Mouse (Mus musculus) testis, postnatal 10 days (tissue): ENCODE measurements around the gene Ncaph2.

Experiments
- DNase-seq: peaks from one replicate; pipeline ENCODE4 v3.0.0; 2021; ENCODE audit warnings: low spot score

Gene Ncaph2

GRCm38 (mm10) chr15:89379429-89379828, 23.9 kb downstream of the Ncaph2 start:
- DNase-seq: peak; percentile 68

DNA sequence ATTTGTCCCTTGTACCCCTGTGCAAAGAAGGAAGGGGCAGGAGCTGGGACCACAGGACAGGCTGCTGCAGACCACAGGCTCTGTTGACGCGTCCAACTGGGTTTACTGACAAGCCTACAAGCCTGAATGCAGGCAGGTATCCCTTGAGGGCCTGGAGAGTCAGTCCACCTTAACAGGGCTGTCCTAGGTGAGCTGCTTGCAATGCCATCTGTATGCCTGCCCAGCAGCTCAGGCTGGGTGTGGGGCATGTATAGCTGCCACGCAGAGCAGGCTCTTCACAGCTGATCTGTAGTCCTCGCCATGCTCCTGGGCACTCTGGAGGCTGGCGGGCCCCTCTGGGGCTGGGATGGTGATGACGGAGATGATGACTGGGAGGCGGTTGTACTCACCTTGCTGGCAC, 29.1 kb downstream of the Ncaph2 start, which contains the start of gene Klhdc7b:
Gene Klhdc7b, plus strand, starts transcription at position 301 of the 400 bp plus-strand sequence.
- DNase-seq: no peak

DNA sequence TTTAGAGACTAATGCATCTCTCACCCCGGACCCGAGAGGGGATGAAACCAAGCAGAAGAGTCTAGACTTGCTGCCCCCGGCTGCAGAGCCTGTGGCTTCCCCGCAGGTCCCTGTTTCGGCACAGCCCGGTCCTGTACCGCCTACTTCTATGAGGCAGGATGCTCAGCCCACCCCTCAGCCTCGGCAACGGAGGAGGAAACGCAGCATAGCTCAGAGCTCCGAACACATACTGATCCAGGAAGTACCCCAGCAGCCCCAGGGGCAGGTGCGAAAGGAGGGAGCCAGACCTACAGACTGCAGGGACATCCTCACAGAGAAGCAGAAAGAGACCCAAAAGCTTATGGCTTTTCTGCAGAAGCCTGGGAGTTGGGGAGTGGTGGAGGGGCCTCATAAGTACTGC, 31.6 kb downstream of the Ncaph2 start:
- DNase-seq: no peak

DNA sequence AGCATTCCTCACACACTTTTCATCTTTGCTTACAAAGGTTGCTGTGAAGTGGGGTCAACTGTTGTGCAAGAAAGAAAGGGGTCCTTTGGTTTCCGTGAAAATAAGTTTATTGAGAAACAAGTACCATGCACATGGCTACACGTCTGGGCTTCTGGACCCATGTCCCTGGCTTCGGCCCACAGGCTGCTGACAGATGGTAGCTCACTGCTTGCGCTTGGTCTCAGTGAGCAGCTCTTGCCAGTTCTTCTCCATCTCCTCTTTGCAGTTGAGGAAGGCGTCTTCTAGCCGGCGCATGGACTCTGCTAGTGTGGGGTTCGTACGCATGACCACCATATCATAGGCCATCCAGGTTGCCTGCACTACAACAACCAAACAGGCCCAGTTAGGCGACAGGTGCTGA, 34.6 kb downstream of the Ncaph2 start:
- no peak for DNase-seq

- DNase-seq: no peak
Measured at GRCm38 (mm10) chr15:89396883-89397282, 41.4 kb downstream of the Ncaph2 start.

- DNase-seq: no peak
Measured at GRCm38 (mm10) chr15:89398146-89398545, 42.6 kb downstream of the Ncaph2 start.

DNA sequence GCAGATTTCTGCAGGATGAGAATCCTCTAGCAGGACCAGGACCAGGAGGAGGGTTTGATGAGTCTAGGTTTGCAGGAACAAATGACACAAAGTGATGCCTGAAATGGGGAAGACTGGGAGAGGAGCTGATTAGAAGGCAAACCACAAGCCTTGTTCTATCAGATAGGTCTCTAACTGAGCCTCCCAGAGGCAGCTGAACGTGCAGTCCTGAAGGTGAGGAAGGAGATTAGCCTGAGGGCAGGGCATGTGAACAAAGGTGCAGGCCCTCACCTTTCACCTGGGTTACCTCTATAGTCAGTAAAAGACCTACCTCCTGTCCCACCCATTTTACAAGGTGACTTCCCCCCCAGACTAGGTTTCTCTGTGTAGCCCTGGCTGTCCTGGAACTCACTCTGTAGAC, 44.2 kb downstream of the Ncaph2 start:
- DNase-seq: no peak

DNA sequence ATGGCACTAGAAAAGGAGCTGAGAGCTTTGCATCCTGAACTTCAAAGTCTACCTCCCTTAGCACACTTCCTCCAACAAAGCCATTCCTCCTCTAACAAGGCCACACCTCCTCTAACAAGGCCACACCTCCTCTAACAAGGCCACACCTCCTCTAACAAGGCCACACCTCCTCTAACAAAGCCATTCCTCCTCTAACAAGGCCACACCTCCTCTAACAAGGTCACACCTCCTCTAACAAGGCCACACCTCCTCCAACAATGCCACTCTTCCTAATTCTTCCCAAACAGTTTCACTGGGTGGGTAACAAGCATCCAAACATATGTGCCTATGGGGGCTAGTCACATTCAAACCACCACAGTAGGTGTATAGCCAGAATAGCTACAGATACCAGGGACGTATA, 47.0 kb downstream of the Ncaph2 start:
- DNase-seq: no peak

- DNase-seq: no peak
Measured at GRCm38 (mm10) chr15:89404831-89405623, 49.5 kb downstream of the Ncaph2 start.

DNA sequence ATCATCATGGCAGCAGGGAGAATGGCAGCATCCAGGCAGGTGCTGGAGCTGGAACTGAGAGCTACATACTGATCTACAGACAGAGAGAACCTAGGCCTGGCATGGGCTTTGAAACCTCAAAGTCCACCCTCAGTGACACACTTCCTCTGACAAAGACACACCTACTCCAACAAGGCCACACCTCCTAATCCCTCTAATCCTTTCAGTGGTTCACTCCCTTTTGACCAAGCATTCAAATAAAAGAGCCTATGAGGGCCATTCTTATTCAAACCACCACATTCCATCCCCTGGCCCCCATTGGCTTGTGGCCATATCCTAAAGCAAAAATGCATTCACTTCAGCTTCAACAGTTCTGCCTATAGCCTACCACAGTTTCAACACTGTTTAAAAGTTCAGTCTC, 51.2 kb downstream of the Ncaph2 start:
- DNase-seq: no peak

DNA sequence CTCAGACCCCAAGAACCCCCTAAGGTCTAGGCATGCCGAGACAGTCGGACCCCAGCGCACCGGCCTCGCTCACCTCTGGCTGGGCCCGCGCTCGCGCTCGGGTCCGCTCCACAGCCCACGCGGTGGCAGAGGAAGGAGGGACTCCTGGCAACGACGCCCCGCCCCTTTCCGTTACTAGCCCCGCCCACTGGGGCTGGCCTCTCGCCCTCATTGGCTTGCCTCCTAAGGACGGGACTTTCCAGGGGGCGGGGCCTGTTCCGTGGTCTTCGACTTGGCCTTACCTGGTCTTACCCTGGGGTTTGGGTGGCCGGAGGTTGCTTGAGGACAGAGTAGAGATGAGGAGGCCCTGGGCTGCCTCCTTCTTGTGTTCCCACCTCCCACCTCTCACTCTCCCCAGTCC, 54.6 kb downstream of the Ncaph2 start, which contains the start of gene Syce3:
Gene Syce3, minus strand, starts transcription at position 386 of the 400 bp plus-strand sequence.
- DNase-seq: peak; percentile 86

GRCm38 (mm10) chr15:89415282-89415681, 59.8 kb downstream of the Ncaph2 start:
- no peak for DNase-seq

DNA sequence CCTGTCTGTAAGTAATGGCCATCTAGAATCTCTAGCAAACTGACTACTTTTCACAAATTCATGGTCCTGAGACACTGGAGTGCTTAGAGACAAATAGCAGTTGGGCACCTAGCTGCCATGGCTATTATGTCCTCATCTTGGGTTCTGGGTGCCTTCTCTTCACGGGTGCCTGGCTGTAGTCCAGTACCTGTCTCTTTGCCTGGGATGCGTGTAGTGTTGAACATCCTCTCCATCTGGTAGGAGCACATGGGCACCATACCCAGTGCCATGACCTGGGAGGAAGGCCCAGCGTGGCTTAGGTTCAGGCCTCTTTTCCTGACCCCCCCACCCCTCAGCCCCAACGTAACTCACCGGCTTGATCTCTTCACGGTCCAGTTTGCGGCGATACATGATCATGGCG, 66.4 kb downstream of the Ncaph2 start:
- no peak for DNase-seq
